Mouse (Mus musculus) liver, embryonic 13.5 days (tissue): ENCODE data around the gene Wdr91. TPM values are rescaled to one million over a fixed set of nuclear protein-coding genes. Genes with fewer than 3 reads are reported as not detected.

Experiments
- ATAC-seq: fragments of 200-750 bp; cut with Nextera tagmentation; 2 replicates; pipeline ENCODE4 v1.8.0; 2017; ENCODE audit warnings: low read depth, mild to moderate bottlenecking, moderate number of reproducible peaks, moderate library complexity
- DNase-seq: peaks from one replicate; pipeline ENCODE4 v3.0.0; 2022
- H3K27ac ChIP-seq: fragments of 300-500 bp; sonication (generic); 2 replicates; pipeline ENCODE4 v1.5.1; 2015; ENCODE audit warnings: moderate library complexity, mild to moderate bottlenecking, inconsistent platforms
- H3K27me3 ChIP-seq: fragments of 300-500 bp; sonication (generic); 2 replicates; pipeline ENCODE4 v1.6.1; 2015; ENCODE audit warnings: mild to moderate bottlenecking, inconsistent platforms
- H3K36me3 ChIP-seq: fragments of 300-500 bp; sonication (generic); 2 replicates; pipeline ENCODE4 v1.6.1; 2015; ENCODE audit warnings: mild to moderate bottlenecking, inconsistent platforms
- H3K4me1 ChIP-seq: fragments of 300-500 bp; sonication (generic); replicated peaks from 2 replicates; pipeline ENCODE4 v1.6.1; 2015; ENCODE audit warnings: inconsistent platforms
- H3K4me2 ChIP-seq: fragments of 300-500 bp; sonication (generic); 2 replicates; pipeline ENCODE4 v1.6.1; 2015; ENCODE audit warnings: inconsistent platforms, mild to moderate bottlenecking, moderate library complexity
- H3K4me3 ChIP-seq: fragments of 300-500 bp; sonication (generic); replicated peaks from 2 replicates; pipeline ENCODE4 v1.5.1; 2015; ENCODE audit warnings: mild to moderate bottlenecking, inconsistent platforms
- H3K9ac ChIP-seq: fragments of 300-500 bp; sonication (generic); 2 replicates; pipeline ENCODE4 v1.6.1; 2015; ENCODE audit warnings: mild to moderate bottlenecking, inconsistent platforms
- H3K9me3 ChIP-seq: fragments of 300-500 bp; sonication (generic); replicated peaks from 2 replicates; pipeline ENCODE4 v1.6.1; 2016; ENCODE audit warnings: inconsistent platforms
- WGBS: fragments of 180-500 bp; shearing (Covaris S2); methylation state at CpG from one replicate; pipeline ENCODE4 v1.1.7; 2015; ENCODE audit not compliant: insufficient replicate concordance; 5-methylcytosine and 5-hydroxymethylcytosine counted together
- polyA plus RNA-seq: library from polyadenylated mRNA; unstranded; fragments of >200 nt; fragmentation: Nextera tagmentation; extraction: Ambion mirVana; gene quantifications from 2 replicates; pipeline ENCODE4 v1.2.1, GENCODE M21; 2015

Wdr91 gene
- polyA plus RNA-seq, 1 experiment from 2014 or later: 12.3 TPM

GRCm38 (mm10) chr6:34901911-34902444 is 8.7 kb downstream of the Wdr91 start:
- Histone ChIP-seq H3K4me2 (no peak overlapping the region), H3K9ac (no peak overlapping the region), H3K36me3 (peaks cover 97% of the 10 kb centered on the region), H3K4me3 (no peak overlapping the region), H3K4me1 (peaks cover 59% of the 10 kb centered on the region), H3K9me3 (no peaks in the 10 kb centered on the region), H3K27ac (no peak overlapping the region), H3K27me3 (no peaks in the 10 kb centered on the region)
- ATAC-seq: no peak
- no peak for DNase-seq
- 58% methylated on average over 9 of the region's 9 CpGs for WGBS

- Histone ChIP-seq H3K4me1 (peaks cover 50% of the 10 kb centered on the region), H3K27me3 (no peaks in the 10 kb centered on the region), H3K36me3 (peaks cover 96% of the 10 kb centered on the region), H3K4me2 (no peak overlapping the region), H3K4me3 (no peak overlapping the region), H3K9ac (no peak overlapping the region), H3K27ac (peak overlapping the region; percentile 11; the same call in 1 of the 2 replicates), H3K9me3 (no peaks in the 10 kb centered on the region)
- ATAC-seq (no peak), DNase-seq (no peak)
- 85% methylated on average over 2 of the region's 2 CpGs for WGBS
Measured at GRCm38 (mm10) chr6:34900990-34901389, 9.7 kb downstream of the Wdr91 start.

GRCm38 (mm10) chr6:34899127-34899526 is 11.5 kb downstream of the Wdr91 start:
- DNase-seq: no peak
- Histone ChIP-seq H3K9ac (no peak overlapping the region), H3K27ac (no peak overlapping the region), H3K27me3 (no peaks in the 10 kb centered on the region), H3K4me3 (no peak overlapping the region), H3K4me2 (no peak overlapping the region), H3K4me1 (peaks cover 35% of the 10 kb centered on the region), H3K36me3 (peaks cover 96% of the 10 kb centered on the region), H3K9me3 (no peaks in the 10 kb centered on the region)
- 72% methylated on average over 2 of the region's 2 CpGs for WGBS
- peak; percentile 32; the same call in 1 of the 2 replicates for ATAC-seq

GRCm38 (mm10) chr6:34896168-34896780 is 14.4 kb downstream of the Wdr91 start:
- ATAC-seq: no peak
- H3K36me3 ChIP-seq: peaks cover 96% of the 10 kb centered on the region
- no peak overlapping the region for H3K27ac ChIP-seq

GRCm38 (mm10) chr6:34895569-34895968 is 15.1 kb downstream of the Wdr91 start:
- Histone ChIP-seq H3K9ac (no peak overlapping the region), H3K4me2 (no peak overlapping the region), H3K27ac (no peak overlapping the region), H3K27me3 (no peaks in the 10 kb centered on the region), H3K36me3 (peaks cover 96% of the 10 kb centered on the region), H3K9me3 (no peaks in the 10 kb centered on the region), H3K4me3 (no peak overlapping the region), H3K4me1 (peaks cover 9% of the 10 kb centered on the region)
- DNase-seq: no peak
- 89% methylated on average over 7 of the region's 7 CpGs for WGBS
- ATAC-seq: no peak

More at GRCm38 (mm10) chr6:34896168-34896780, 14.4 kb downstream of the Wdr91 start:
- peaks cover 9% of the 10 kb centered on the region for H3K4me1 ChIP-seq
- no peak overlapping the region for H3K9ac ChIP-seq
- WGBS: 82% methylated on average over 16 of the region's 16 CpGs
- H3K9me3 ChIP-seq: no peaks in the 10 kb centered on the region
- H3K27me3 ChIP-seq: no peaks in the 10 kb centered on the region
- no peak overlapping the region for H3K4me3 ChIP-seq
- H3K4me2 ChIP-seq: no peak overlapping the region
- no peak for DNase-seq

GRCm38 (mm10) chr6:34889185-34889584 is 21.5 kb downstream of the Wdr91 start:
- Histone ChIP-seq H3K9ac (no peak overlapping the region), H3K9me3 (no peaks in the 10 kb centered on the region), H3K4me3 (no peak overlapping the region), H3K36me3 (peaks cover 97% of the 10 kb centered on the region), H3K4me1 (no peaks in the 10 kb centered on the region), H3K27ac (no peak overlapping the region), H3K4me2 (no peak overlapping the region), H3K27me3 (no peaks in the 10 kb centered on the region)
- ATAC-seq (0 out of 2 replicates have a peak, but pooled peaks have one; percentile 19), DNase-seq (no peak)
- 79% methylated on average over 4 of the region's 4 CpGs for WGBS

GRCm38 (mm10) chr6:34887131-34887850 is 23.4 kb downstream of the Wdr91 start:
- Histone ChIP-seq H3K27ac (no peak overlapping the region), H3K4me1 (no peaks in the 10 kb centered on the region), H3K36me3 (peaks cover 97% of the 10 kb centered on the region), H3K9ac (no peak overlapping the region), H3K27me3 (no peaks in the 10 kb centered on the region), H3K4me2 (no peak overlapping the region), H3K4me3 (no peak overlapping the region), H3K9me3 (no peaks in the 10 kb centered on the region)
- ATAC-seq (no peak), DNase-seq (no peak)
- 86% methylated on average over 6 of the region's 6 CpGs for WGBS

GRCm38 (mm10) chr6:34884724-34885123 is 26.0 kb downstream of the Wdr91 start:
- Histone ChIP-seq H3K36me3 (peaks cover 97% of the 10 kb centered on the region), H3K9ac (no peak overlapping the region), H3K4me1 (no peaks in the 10 kb centered on the region), H3K4me2 (no peak overlapping the region), H3K9me3 (no peaks in the 10 kb centered on the region), H3K27me3 (no peaks in the 10 kb centered on the region), H3K4me3 (no peak overlapping the region), H3K27ac (no peak overlapping the region)
- no peak for ATAC-seq
- WGBS: 86% methylated on average over 7 of the region's 7 CpGs
- no peak for DNase-seq

- H3K27me3 ChIP-seq: no peaks in the 10 kb centered on the region
- H3K4me3 ChIP-seq: no peak overlapping the region
- no peak overlapping the region for H3K9ac ChIP-seq
- H3K9me3 ChIP-seq: no peaks in the 10 kb centered on the region
- peaks cover 39% of the 10 kb centered on the region for H3K4me1 ChIP-seq
- H3K36me3 ChIP-seq: peaks cover 60% of the 10 kb centered on the region
- WGBS: 60% methylated on average over 6 of the region's 6 CpGs
- no peak for ATAC-seq
- H3K4me2 ChIP-seq: no peak overlapping the region
- no peak for DNase-seq
- no peak overlapping the region for H3K27ac ChIP-seq
Measured at GRCm38 (mm10) chr6:34879911-34880475, 30.7 kb downstream of the Wdr91 start.

- no peak overlapping the region for H3K9ac ChIP-seq
- peak overlapping the region; percentile 93; the same call in 1 of the 2 replicates for H3K27ac ChIP-seq
- H3K9me3 ChIP-seq: no peaks in the 10 kb centered on the region
- H3K4me2 ChIP-seq: 0 out of 2 replicates have a peak overlapping the region, but pooled peaks have one; percentile 86
- peaks cover 54% of the 10 kb centered on the region for H3K36me3 ChIP-seq
- no peak overlapping the region for H3K4me3 ChIP-seq
- H3K4me1 ChIP-seq: peaks cover 47% of the 10 kb centered on the region
- ATAC-seq: no peak
- 83% methylated on average over 16 of the region's 16 CpGs for WGBS
- DNase-seq: no peak
- H3K27me3 ChIP-seq: no peaks in the 10 kb centered on the region
Measured at GRCm38 (mm10) chr6:34879101-34879740, 31.5 kb downstream of the Wdr91 start.
